Mouse (Mus musculus) brain, embryonic 14.5 days (tissue): ENCODE measurements at regions not wholly inside any gene's neighbourhood (a gene's known extent, or its start where the extent isn't known, plus 50 kb on each side); places are given as distances from the start of the nearest gene placed in this dataset.

Experiments
- CTCF ChIP-seq: fragments of 200-500 bp; IDR thresholded peaks from 2 replicates; pipeline ENCODE4 v1.5.1; 2012; ENCODE audit warnings: inconsistent platforms, mild to moderate bottlenecking, moderate library complexity, borderline replicate concordance; ENCODE audit not compliant: insufficient read depth, insufficient read length; ENCODE audit errors: extremely low read depth
- POLR2A ChIP-seq: fragments of 200-500 bp; IDR thresholded peaks from 2 replicates; pipeline ENCODE4 v1.6.1; 2012; ENCODE audit warnings: mild to moderate bottlenecking, inconsistent platforms, borderline replicate concordance; ENCODE audit not compliant: poor library complexity, insufficient read depth, insufficient read length, severe bottlenecking; ENCODE audit errors: extremely low read depth

GRCm38 (mm10) chr7:70822310-70822821 is 455.8 kb upstream of the Nr2f2 start:
- TF ChIP-seq CTCF (no peak), POLR2A (no peak)
